Mouse (Mus musculus) cerebellum, postnatal 10 days (tissue): Measurements from ENCODE around the gene Mark4.

Source experiments
- DNase-seq, 2 experiments: peaks; one replicate each; pipeline ENCODE4 v3.0.0; 2021; ENCODE audit warnings: mixed read lengths in 2 of 2

Mark4 gene

GRCm38 (mm10) chr7:19388699-19389413 lies 69.8 kb downstream of the Mark4 start:
- DNase-seq: peak; percentile 44 to 55

- DNase-seq: no peak
Measured at GRCm38 (mm10) chr7:19383708-19384107, 74.9 kb downstream of the Mark4 start.

GRCm38 (mm10) chr7:19382166-19382541 lies 76.5 kb downstream of the Mark4 start:
- DNase-seq: peak in 1 of 2 experiments; percentile 45

- peak; percentile 99 to 100 for DNase-seq
Measured at GRCm38 (mm10) chr7:19381377-19382165, 77.0 kb downstream of the Mark4 start, which contains the start of gene Ercc2. Gene Ercc2, plus strand, starts transcription at chr7:19382010.

- DNase-seq: no peak
Measured at GRCm38 (mm10) chr7:19378049-19378448, 80.6 kb downstream of the Mark4 start.

GRCm38 (mm10) chr7:19376019-19376418 lies 82.6 kb downstream of the Mark4 start:
- no peak for DNase-seq

GRCm38 (mm10) chr7:19375368-19375767 lies 83.3 kb downstream of the Mark4 start:
- DNase-seq: no peak
